Mouse (Mus musculus) liver, embryonic 14.5 days (tissue): ENCODE results near the gene Zbtb44. TPM values are rescaled to one million over a fixed set of nuclear protein-coding genes. Genes with fewer than 3 reads are reported as not detected.

ENCODE experiments used
- ATAC-seq: fragments of 200-750 bp; cut with Nextera tagmentation; 2 replicates; pipeline ENCODE4 v1.8.0; 2017; ENCODE audit warnings: moderate number of reproducible peaks, mild to moderate bottlenecking, moderate library complexity; ENCODE audit not compliant: insufficient read depth
- DNase-seq, 3 experiments: peaks; one replicate each; pipeline ENCODE4 v3.0.0-alpha.2; 2012 to 2013; ENCODE audit warnings: low read depth in 3 of 3, low spot score in 3 of 3
- H3K27ac ChIP-seq: fragments of 300-500 bp; sonication (generic); 2 replicates; pipeline ENCODE4 v1.5.1; 2014; ENCODE audit warnings: moderate library complexity, mild to moderate bottlenecking, control low read depth, inconsistent platforms
- H3K27me3 ChIP-seq: fragments of 300-500 bp; sonication (generic); 2 replicates; pipeline ENCODE4 v1.6.1; 2014; ENCODE audit warnings: mild to moderate bottlenecking, low read length, moderate library complexity; ENCODE audit not compliant: control insufficient read depth, insufficient read depth
- H3K36me3 ChIP-seq: fragments of 300-500 bp; sonication (generic); replicated peaks from 2 replicates; pipeline ENCODE4 v1.6.1; 2014; ENCODE audit warnings: low read depth; ENCODE audit not compliant: control insufficient read depth, insufficient read depth
- H3K4me1 ChIP-seq, 2 experiments: fragments of 200-500 bp in 1 of 2; fragments of 300-500 bp in 1 of 2; sonication (generic) in 1 of 2; replicated peaks; 2 replicates each; pipeline ENCODE4 v1.6.1; 2012 to 2014; ENCODE audit warnings: antibody characterized with exemption in 1 of 2, inconsistent platforms in 1 of 2, low read length in 1 of 2; ENCODE audit not compliant: control insufficient read depth in 2 of 2, insufficient read depth in 2 of 2
- H3K4me2 ChIP-seq: fragments of 300-500 bp; sonication (generic); 2 replicates; pipeline ENCODE4 v1.6.1; 2014; ENCODE audit warnings: low read depth, mild to moderate bottlenecking, control low read depth, moderate library complexity
- H3K4me3 ChIP-seq, 2 experiments: fragments of 200-500 bp in 1 of 2; fragments of 300-500 bp in 1 of 2; sonication (generic) in 1 of 2; 2 replicates each; pipeline ENCODE4 v1.5.1; 2012 to 2014; ENCODE audit warnings: low read depth in 2 of 2, low read length in 2 of 2, mild to moderate bottlenecking in 2 of 2, control low read depth in 1 of 2, inconsistent platforms in 1 of 2, moderate library complexity in 1 of 2; ENCODE audit not compliant: insufficient read depth in 1 of 2
- H3K9ac ChIP-seq: fragments of 300-500 bp; sonication (generic); replicated peaks from 2 replicates; pipeline ENCODE4 v1.6.1; 2014; ENCODE audit warnings: mild to moderate bottlenecking, control low read depth, moderate library complexity
- H3K9me3 ChIP-seq: fragments of 300-500 bp; sonication (generic); 2 replicates; pipeline ENCODE4 v1.6.1; 2016; ENCODE audit warnings: low read length, mixed read lengths; ENCODE audit not compliant: control insufficient read depth
- CTCF ChIP-seq: IDR thresholded peaks from 2 replicates; pipeline ENCODE4 v1.5.1; 2016; ENCODE audit warnings: antibody characterized with exemption, low read depth, control low read depth
- EP300 ChIP-seq: IDR thresholded peaks from 2 replicates; pipeline ENCODE4 v1.6.1; 2016; ENCODE audit warnings: antibody characterized with exemption, low read depth
- WGBS: fragments of 180-500 bp; shearing (Covaris S2); extraction: QIAGEN DNeasy Blood & Tissue Kit; methylation state at CpG from one replicate; pipeline ENCODE4 v1.1.7; 2014; ENCODE audit not compliant: insufficient replicate concordance; 5-methylcytosine and 5-hydroxymethylcytosine counted together
- polyA plus RNA-seq, 2 experiments: library from polyadenylated mRNA; depleted of rRNA in 1 of 2; stranded (reverse) in 1 of 2; unstranded in 1 of 2; fragments of >200 nt; fragmentation: Nextera tagmentation in 1 of 2; extraction: Ambion mirVana in 1 of 2; gene quantifications; 2 replicates each; pipeline versions ENCODE4 v1.2.1 to v1.2.3; 2012 to 2014

Zbtb44 gene
- polyA plus RNA-seq, 2 experiments: 4.0 to 6.3 TPM

- Histone ChIP-seq H3K4me3 (no peak overlapping the region), H3K4me2 (no peak overlapping the region), H3K27me3 (no peaks in the 10 kb centered on the region), H3K9me3 (no peaks in the 10 kb centered on the region), H3K9ac (no peak overlapping the region), H3K4me1 (0 out of 4 replicates have a peak, but pooled peaks cover 0 to 3% of the 10 kb centered on the region in 2 experiments), H3K36me3 (no peaks in the 10 kb centered on the region), H3K27ac (no peak overlapping the region)
- 64% methylated on average over 7 of the region's 7 CpGs for WGBS
- DNase-seq: no peak
- TF ChIP-seq CTCF: no peak
- TF ChIP-seq EP300: no peak
- no peak for ATAC-seq
These were observed 56.3 kb downstream of the Zbtb44 start for GRCm38 (mm10) chr9:31086754-31087145.

- Histone ChIP-seq H3K9ac (no peak overlapping the region), H3K27ac (no peak overlapping the region), H3K36me3 (no peaks in the 10 kb centered on the region), H3K4me2 (no peak overlapping the region), H3K27me3 (no peaks in the 10 kb centered on the region), H3K4me1 (0 out of 4 replicates have a peak, but pooled peaks cover 0 to 3% of the 10 kb centered on the region in 2 experiments), H3K4me3 (no peak overlapping the region), H3K9me3 (no peaks in the 10 kb centered on the region)
- ATAC-seq (no peak), DNase-seq (no peak)
- TF ChIP-seq CTCF (no peak), EP300 (no peak)
- 56% methylated on average over 4 of the region's 4 CpGs for WGBS
These were observed 57.0 kb downstream of the Zbtb44 start for GRCm38 (mm10) chr9:31087466-31087865.

GRCm38 (mm10) chr9:31088116-31088515 lies 57.7 kb downstream of the Zbtb44 start:
- H3K36me3 ChIP-seq: no peaks in the 10 kb centered on the region
- H3K9me3 ChIP-seq: no peaks in the 10 kb centered on the region
- TF ChIP-seq EP300 (no peak), CTCF (no peak)
- no peak for ATAC-seq
- no peak overlapping the region for H3K4me2 ChIP-seq
- H3K4me1 ChIP-seq: 0 out of 4 replicates have a peak, but pooled peaks cover 0 to 3% of the 10 kb centered on the region in 2 experiments
- no peaks in the 10 kb centered on the region for H3K27me3 ChIP-seq
- no peak overlapping the region for H3K27ac ChIP-seq
- 33% methylated on average over 3 of the region's 3 CpGs for WGBS
- no peak overlapping the region for H3K9ac ChIP-seq
- DNase-seq: no peak
- no peak overlapping the region for H3K4me3 ChIP-seq

DNA sequence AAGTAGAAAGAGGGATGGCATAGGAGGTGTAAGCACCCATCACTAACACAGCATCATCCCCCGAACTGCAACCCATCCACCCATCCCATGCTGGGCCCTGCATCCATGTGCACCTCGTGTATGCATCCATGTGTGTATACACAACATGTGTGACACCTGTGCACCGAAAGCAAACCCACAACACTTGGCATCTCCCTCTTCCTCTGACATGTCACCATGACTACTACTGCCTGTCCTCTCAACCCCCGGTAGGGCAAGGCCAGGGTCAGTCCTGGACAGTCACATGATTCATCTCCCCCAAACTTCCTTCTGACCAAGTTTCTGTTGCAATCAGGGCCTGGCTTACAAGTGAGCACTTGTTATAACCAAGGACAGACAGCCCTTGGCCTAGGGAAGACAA lies 58.4 kb downstream of the Zbtb44 start:
- Histone ChIP-seq H3K27me3 (no peaks in the 10 kb centered on the region), H3K9me3 (no peaks in the 10 kb centered on the region), H3K27ac (no peak overlapping the region), H3K4me1 (0 out of 4 replicates have a peak, but pooled peaks cover 0 to 3% of the 10 kb centered on the region in 2 experiments), H3K36me3 (no peaks in the 10 kb centered on the region), H3K9ac (no peak overlapping the region), H3K4me3 (no peak overlapping the region), H3K4me2 (no peak overlapping the region)
- 53% methylated on average over 4 of the region's 4 CpGs for WGBS
- no peak for TF ChIP-seq CTCF
- no peak for TF ChIP-seq EP300
- no peak for ATAC-seq
- DNase-seq: no peak

GRCm38 (mm10) chr9:31089541-31089940 lies 59.1 kb downstream of the Zbtb44 start:
- ATAC-seq (no peak), DNase-seq (no peak)
- Histone ChIP-seq H3K27ac (no peak overlapping the region), H3K4me2 (no peak overlapping the region), H3K4me3 (no peak overlapping the region), H3K9me3 (no peaks in the 10 kb centered on the region), H3K9ac (no peak overlapping the region), H3K4me1 (no peaks in the 10 kb centered on the region), H3K27me3 (no peaks in the 10 kb centered on the region), H3K36me3 (no peaks in the 10 kb centered on the region)
- WGBS: 64% methylated on average over 9 of the region's 9 CpGs
- TF ChIP-seq CTCF: no peak
- TF ChIP-seq EP300: no peak
